Mouse (Mus musculus): ENCODE results near the gene Zfp428. TPM values are rescaled to one million over a fixed set of nuclear protein-coding genes. Genes with fewer than 3 reads are reported as not detected.
"Not testable (repeated sequence)": the region's sequence is repeated elsewhere in the genome, so short reads cannot be mapped to it uniquely, and the experiment has no call there.

Gene Zfp428
- total RNA-seq, 2 experiments from 2014 or later: 11.5 to 13.8 TPM

- intact Hi-C loops (cut with DNase I): loop anchor here (5.0 kb wide), 1 partner anchor 41 kb away; no protein-coding TSS in a partner anchor
- DNase-seq: not testable (repeated sequence)
Observed at GRCm38 (mm10) chr7:24516319-24516718, 9.5 kb downstream of the Zfp428 start.

DNA sequence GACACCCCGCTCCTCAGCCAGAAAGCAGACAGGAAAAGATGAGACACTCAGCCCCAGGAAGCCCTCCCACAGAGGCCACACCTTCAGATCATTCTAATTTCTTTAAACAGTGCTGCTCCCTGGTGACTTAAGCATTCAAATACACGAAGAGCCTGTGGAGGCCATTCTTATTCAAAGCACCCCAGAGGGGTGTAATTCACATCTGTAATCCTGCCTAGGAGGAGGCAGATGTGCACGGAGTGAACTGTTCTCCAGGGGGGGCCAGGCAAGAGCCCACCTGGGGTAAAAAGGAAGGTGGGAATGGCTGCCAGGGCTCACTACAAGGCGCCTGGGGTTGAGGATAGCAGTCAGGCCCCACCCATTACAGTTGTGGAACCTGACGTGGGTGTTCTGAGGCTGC lies 10.3 kb downstream of the Zfp428 start:
- intact Hi-C loops (cut with DNase I): loop anchor here (5.0 kb wide), 1 partner anchor 40 kb away; no protein-coding TSS in a partner anchor

DNA sequence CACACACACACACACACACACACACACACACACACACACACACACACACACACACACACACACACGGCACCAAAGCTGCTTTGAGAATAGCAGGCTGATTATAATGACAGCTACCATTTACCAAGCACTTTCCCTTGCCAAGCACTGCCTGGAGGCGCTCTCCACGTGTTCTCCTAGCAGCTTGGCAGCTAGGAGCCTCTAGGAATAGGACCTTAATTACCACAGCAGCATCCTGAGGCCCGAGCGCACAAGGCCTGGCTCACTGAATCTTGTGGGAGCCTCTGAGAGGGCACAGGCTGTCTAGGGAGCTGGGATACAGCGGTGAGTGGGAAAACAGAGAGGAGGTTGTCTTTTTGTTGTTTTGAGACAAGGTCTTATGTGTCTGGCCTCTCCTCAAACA lies 10.8 kb downstream of the Zfp428 start:
- no peak for DNase-seq

More for the DNA sequence above, 10.3 kb downstream of the Zfp428 start:
- no peak for DNase-seq

DNA sequence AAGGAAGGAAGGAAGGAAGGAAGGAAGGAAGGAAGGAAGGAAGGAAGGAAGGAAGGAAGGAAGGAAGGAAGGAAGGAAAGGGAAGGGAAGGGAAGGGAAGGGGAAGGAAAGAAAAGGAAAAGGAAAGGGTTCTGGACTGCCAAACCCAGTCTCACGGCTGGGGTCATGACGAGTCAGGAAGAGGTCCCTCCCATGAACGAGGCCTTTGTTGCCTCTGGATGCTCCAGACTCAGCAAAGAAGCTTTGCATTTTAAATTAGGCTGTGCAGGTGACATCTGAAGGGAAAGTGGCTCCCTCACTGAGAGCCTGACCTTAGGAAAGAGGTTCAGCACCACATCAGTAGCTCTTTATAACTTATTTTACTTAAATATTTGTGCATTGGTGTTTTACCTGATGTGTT lies 12.3 kb downstream of the Zfp428 start:
- no peak for DNase-seq
- intact Hi-C loops (cut with DNase I): loop anchor here (5.0 kb wide), 1 partner anchor 38 kb away; no protein-coding TSS in a partner anchor

More for the DNA sequence above, 10.8 kb downstream of the Zfp428 start:
- intact Hi-C loops (cut with DNase I): loop anchor here (5.0 kb wide), 1 partner anchor 40 kb away; no protein-coding TSS in a partner anchor

DNA sequence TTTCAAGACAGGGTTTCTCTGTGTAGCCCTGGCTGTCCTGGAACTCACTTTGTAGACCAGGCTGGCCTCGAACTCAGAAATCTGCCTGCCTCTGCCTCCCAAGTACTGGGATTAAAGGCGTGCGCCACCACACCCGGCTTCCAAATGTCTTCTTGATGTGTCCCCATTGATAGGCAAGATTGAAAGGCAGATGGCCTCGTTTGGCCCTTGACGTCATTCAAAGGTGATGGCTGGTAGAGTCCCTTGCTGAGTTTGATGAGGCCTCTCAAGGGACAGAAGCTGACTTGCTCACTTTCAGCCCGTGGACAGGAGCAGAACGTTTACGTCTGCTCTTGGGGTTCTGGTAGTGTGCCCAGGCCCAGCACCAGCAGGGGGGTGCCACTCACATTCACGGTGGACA lies 13.2 kb downstream of the Zfp428 start:
- DNase-seq; intact Hi-C loops (cut with DNase I): not testable (repeated sequence)

GRCm38 (mm10) chr7:24522805-24523204 lies 16.0 kb downstream of the Zfp428 start:
- intact Hi-C loops (cut with DNase I): no loop called here
- DNase-seq: no peak

DNA sequence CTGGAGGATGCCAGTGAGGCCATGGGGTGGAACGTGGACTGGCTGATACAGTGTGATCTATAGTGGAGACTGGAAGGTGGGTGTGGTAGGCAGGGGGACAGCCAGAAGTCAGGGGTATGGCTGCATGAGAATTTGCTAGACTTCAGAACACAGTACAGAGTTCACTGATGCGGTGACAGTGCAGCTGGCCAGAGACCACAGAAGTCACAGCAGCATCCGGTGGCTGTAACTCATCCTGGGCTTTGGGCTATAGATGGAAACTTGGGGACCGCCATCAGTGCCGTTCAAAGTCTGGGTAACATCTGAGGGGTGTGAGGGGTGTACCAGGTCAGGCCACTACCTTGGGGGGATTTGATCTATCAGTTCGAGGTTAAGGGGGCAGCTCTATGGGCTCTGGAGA lies 16.9 kb downstream of the Zfp428 start:
- intact Hi-C loops (cut with DNase I): no loop called here
- DNase-seq: no peak

- DNase-seq: no peak
- intact Hi-C loops (cut with DNase I): no loop called here
Observed at GRCm38 (mm10) chr7:24524978-24525377, 18.2 kb downstream of the Zfp428 start.

DNA sequence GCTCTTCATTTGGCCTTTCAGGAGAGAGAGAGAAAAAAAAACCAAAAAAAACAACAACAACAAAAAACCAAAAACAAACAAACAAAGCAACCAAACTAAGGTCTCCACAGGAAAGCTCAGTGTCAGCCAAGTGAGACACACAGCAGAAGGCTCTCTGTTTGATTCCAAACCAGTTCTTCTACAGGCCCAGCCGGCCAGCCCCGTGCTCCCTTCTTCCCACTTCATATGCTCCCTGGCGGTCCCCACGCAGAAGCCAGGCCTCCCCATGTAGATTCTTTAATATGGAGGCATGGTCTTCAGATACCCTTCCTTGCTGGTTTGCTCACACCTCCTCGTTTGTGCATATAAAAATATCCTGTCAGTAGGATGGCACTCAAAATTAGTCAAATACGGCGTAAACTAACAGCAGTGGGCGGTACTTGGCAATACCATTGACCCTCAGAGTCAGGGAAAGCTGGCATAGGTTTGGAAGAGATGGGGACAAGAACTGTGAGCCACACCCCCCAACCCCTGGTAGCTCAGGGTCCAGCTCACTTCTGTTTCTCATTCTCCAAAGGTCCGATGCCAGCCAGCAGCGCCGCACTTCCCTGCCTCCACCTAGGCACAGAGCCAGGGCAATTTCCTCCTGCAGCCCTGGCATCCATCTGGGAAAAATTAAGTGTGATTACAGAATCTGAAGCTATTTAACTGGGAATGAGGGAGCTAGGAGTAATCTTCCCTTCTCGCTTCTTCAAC lies 19.0 kb downstream of the Zfp428 start:
- intact Hi-C loops (cut with DNase I): no loop called here
- DNase-seq: no peak

DNA sequence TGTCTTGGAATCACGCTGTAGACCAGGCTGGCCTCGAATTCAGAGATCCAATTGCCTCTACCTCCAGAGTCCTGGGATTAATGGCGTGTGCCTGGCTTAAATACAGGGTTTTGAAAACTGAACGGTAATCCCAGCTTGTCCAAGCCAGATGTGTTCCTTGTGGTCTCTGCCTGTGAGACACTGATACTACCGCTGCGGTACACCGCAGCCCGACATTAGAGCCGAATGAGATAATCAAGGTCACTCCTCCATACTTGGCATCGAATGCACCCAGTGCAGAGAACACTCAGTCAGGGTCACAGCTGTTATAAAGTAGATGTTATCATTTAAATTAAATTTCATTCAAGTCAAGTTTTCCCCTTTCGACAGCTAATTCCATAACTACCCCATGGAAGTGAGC lies 22.1 kb downstream of the Zfp428 start:
- intact Hi-C loops (cut with DNase I): loop anchor here (1.0 kb wide), 1 partner anchor 18 kb away; no protein-coding TSS in a partner anchor
- DNase-seq: no peak

GRCm38 (mm10) chr7:24529580-24529979 lies 22.8 kb downstream of the Zfp428 start:
- no peak for DNase-seq

GRCm38 (mm10) chr7:24530062-24530931 lies 23.5 kb downstream of the Zfp428 start, which contains the start of gene Irgq:
Gene Irgq, plus strand, starts transcription at chr7:24530689.
- intact Hi-C loops (cut with DNase I): loop anchor here (2.0 to 5.0 kb wide), 2 partner anchors 23 to 132 kb away; partner anchors contain the start of gene Zfp428
- peak; percentile 99 for DNase-seq

More at GRCm38 (mm10) chr7:24529580-24529979, 22.8 kb downstream of the Zfp428 start:
- intact Hi-C loops (cut with DNase I): loop anchor here (1.0 kb wide), 1 partner anchor 18 kb away; no protein-coding TSS in a partner anchor

DNA sequence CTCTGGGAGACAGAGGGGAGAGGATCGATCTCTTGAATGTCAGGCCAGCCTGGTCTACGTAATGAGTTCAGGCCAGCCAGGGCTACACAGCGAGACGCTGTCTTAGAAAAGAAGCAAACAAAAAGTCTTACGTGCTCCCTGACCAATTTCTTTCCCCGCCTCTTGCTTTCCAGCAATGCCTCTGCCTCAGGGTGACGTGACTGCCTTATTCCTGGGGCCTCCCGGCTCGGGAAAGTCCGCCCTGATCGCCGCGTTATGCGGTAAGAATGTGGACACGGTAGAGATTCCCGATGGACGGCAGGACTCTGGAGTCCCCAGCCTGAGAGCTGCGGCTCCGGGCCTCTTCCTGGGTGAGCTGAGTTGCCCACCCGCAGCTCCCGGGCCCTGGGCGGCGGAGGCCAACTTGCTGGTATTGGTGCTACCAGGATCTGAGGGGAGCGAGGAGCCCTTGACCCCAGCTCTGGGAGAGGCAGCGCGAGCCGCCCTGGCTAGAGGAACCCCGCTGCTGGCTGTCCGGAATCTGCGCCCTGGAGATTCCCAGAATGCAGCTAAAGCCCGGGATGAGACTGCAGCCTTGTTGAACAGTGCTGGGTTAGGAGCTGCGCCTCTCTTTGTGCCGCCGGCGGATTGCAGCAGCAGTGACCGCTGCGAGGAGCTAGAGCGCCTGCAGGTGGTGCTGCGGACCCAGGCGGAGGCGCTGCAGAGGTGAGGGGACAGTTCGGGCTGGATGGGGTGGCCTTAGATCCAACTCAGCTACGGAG lies 24.6 kb downstream of the Zfp428 start:
- peak; percentile 72 for DNase-seq
- intact Hi-C loops (cut with DNase I): loop anchor here (2.0 to 5.0 kb wide), 2 partner anchors 25 to 131 kb away; partner anchors contain the start of gene Zfp428

- intact Hi-C loops (cut with DNase I): loop anchor here (5.0 kb wide), 1 partner anchor 129 kb away; no protein-coding TSS in a partner anchor
- no peak for DNase-seq
Observed at GRCm38 (mm10) chr7:24533031-24533571, 26.3 kb downstream of the Zfp428 start.

GRCm38 (mm10) chr7:24533806-24534205 lies 27.0 kb downstream of the Zfp428 start:
- DNase-seq: no peak
- intact Hi-C loops (cut with DNase I): loop anchor here (5.0 kb wide), 1 partner anchor 128 kb away; no protein-coding TSS in a partner anchor

- intact Hi-C loops (cut with DNase I): loop anchor here (5.0 kb wide), 1 partner anchor 128 kb away; no protein-coding TSS in a partner anchor
- no peak for DNase-seq
Observed at GRCm38 (mm10) chr7:24534301-24534700, 27.5 kb downstream of the Zfp428 start.

DNA sequence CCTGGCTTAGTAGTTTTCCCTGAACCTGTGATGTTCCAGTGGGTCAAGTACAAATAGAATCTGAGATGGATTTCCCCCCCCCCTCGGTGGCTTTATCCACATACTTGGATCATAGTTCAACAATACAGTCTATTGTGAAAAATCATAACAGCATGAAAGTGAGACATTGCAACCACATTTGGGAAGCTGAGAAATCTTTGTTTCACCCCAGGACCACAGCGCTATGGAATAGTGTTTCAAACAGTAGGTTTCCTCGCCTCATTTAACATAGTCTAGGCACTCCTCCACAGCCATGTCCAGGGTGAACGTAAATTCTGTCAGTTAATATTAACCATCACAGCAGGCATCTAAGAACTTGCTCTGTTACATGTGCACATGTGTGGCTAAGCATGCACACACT lies 30.3 kb downstream of the Zfp428 start:
- intact Hi-C loops (cut with DNase I): no loop called here

DNA sequence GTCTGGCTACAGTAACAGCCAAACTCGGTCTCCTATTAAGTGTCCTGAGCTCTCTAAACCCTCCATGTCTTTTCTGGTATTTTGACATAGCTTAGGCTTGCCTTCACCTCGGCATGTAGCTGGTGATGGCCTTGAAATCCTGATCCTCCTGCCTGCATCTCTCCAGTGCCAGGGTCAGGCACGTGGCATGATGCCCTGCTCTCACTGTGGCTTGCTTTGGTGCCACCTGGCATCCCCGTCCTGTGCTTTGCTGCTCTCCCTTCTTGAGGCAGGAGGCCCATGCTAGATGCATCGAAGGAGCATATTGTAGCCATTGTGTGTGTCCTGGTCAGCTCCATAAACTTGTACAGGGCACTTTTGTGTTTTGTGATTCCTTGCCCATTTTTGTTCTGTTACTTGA lies 30.8 kb downstream of the Zfp428 start:
- intact Hi-C loops (cut with DNase I): no loop called here
- DNase-seq: no peak

More for the DNA sequence above, 30.3 kb downstream of the Zfp428 start:
- no peak for DNase-seq

DNA sequence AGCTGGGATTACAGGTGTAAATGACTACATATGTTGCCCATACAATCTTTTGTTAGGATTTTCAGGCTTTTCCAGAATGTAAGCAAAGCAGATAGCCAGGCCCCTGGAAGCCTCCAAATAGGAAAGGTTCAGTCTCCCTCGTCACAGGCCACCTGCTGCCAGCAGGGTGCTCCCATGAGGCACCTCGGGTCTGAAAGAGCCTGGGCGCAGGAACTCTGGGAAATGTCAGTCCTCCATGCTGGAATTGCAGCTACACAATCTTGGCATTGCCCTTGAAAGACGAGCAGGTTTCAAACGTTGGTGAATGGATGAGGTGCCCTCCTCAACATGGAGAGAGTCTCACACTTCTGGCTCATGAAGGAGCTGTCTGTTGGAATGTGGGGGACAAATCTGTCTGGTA lies 31.3 kb downstream of the Zfp428 start:
- DNase-seq: no peak
- intact Hi-C loops (cut with DNase I): no loop called here

DNA sequence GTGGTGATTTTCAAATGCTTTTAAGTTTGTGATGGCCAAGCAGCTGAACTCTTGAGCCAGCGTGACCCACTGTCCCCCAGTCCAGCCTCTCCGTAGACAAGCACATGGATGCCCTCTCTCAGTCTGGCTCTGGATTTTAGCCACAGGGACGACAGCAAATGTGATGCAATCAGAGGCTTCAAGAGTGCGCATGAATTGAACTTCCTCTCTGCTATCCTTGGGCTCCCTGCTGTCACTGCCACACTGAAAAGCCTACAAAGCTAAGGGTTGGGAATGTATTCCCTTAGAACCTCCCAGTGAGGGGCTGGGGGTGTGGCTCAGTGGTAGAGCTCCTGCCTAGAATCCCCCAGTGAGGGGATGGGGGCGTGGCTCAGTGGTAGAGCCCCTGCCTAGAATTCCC lies 31.9 kb downstream of the Zfp428 start:
- DNase-seq: no peak
- intact Hi-C loops (cut with DNase I): no loop called here
